Mouse (Mus musculus): Measurements from ENCODE around the gene Spata19.

Gene Spata19

DNA sequence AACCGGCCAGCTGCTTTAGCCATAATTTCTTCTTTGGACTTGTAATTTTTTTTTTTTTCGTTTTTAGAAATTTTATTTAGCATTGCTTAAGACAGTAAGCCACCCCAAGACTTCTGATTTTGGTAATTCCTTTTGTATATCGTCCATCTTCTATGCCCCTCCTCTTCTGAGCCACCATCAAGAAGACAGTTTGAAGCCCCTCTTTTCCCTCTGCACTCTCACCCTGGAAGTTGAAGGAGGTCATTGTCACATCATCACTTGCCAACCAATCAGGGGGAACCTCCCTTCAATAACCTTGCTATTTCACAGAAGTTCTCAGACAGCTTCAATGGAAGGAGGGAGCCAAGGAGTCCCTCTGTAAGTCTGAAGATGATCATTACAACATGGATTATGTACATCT is at the start of gene Spata19:
Spata19 (plus strand) TSS at position 301 of the 400 bp plus-strand sequence.
- no peak for DNase-seq

DNA sequence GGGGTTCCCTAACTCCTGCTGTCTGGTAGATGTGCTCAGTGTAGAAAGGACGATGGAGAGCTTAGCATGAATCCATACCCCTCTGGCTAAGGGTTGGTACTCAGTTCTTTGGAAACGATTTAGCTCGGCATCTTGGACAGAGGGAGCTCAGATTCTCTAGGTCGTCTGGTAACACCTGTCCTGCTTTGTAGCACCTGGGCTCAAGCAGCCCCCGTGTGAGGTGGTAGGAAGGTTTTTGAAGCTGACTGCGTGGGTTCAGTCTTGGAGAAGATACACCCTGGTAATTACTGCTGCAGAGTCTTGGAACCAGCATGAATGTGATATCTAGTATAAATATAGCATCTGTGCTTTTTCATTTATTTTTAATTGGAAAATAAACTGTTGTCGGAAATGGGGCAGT is 43.5 kb upstream of the Spata19 start:
- DNase-seq = no peak

DNA sequence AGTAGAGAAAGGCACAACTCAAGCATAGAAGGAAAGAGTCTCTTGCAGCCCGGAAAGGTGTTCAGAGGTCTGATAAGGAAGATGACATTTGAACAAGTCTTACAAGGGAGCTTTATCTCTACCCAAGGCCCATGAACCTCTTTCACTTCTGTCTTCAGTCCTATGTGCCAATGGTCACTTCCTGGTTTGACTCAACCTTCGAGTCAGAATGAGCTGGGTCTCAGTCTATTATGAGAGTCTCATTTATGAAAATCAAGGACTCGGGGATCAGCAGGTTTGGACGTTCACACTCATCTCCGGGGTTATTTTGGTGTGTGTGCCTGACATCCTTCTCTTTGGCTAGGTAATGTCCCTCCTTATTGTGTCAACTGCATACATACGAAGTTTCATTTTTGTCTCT is 38.7 kb upstream of the Spata19 start:
- DNase-seq = no peak

DNA sequence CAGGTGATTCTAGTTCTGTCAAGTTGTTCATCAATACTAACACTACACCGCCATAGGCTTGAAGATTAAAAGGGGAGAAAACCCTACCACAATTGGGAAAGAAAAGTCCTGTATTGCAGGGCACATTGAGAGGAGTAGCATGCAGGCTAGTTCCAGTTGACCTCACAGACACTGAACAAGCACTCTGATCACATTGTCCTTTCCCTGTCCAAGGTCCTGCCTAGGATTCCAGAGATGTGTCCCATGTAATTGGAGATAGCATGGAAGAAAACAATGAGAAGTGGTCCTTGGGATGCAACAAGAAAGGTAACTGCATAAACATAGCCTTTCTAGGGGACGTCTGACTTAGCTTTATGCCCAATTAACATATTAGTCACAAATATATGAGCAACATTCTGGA is 29.4 kb upstream of the Spata19 start:
- no peak for DNase-seq

DNA sequence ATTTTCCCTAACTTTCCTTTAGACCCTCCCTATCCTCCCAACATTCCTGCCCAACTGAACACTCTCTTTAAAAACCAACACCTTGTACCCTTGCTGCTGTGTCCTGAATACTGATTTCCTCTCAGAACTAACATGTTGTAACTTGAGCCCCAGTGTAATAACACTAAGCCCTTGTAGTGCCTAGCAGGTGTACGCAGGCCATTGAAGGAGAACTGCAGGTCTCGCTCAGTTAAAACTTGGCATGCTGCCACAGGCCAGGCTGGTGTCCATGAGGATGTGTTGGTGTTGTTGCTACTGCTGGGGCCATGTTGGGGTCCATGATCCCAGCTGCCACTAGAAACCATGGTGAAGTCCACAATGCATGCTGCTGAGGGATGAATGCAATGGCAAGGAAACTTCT is 27.5 kb upstream of the Spata19 start:
- DNase-seq = no peak

DNA sequence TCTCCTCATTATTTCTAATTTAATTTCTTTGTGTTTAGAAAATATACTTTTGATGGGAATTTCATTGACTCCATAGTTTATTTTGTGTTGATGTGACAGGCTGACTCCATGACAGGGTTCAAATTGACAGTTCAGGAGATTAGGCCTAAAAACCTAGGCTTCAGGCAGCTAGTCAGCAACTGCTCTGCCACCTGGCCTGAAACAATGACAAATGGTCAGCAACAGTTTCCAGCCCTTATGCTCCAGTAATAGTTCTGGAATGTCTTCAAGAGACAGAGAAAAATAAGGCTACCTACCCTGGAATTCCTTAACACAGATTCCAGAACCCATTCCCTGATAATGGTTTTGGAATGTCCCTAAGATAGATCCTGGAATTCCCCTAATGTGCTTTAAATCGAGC is 20.9 kb upstream of the Spata19 start:
- peak; percentile 71 for DNase-seq

DNA sequence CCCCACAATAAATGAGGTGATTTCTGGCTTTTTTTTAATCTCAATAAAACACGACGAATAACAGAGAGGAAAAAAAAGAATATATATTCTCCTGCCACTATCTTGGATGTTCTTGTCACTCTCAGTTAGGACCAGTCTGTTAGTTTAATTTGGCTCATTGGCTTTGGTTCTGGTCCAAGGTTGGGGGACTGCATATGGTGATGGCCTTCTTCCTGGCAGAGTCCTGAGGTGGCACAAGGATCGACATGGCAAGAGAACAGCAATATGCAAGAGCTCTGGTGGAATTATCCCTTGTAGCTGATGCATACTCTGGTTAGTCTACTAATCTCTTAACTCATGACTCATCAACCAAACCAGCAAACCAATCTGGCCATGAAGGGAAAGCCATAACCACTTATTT is 9.6 kb upstream of the Spata19 start:
- peak; percentile 84 for DNase-seq

DNA sequence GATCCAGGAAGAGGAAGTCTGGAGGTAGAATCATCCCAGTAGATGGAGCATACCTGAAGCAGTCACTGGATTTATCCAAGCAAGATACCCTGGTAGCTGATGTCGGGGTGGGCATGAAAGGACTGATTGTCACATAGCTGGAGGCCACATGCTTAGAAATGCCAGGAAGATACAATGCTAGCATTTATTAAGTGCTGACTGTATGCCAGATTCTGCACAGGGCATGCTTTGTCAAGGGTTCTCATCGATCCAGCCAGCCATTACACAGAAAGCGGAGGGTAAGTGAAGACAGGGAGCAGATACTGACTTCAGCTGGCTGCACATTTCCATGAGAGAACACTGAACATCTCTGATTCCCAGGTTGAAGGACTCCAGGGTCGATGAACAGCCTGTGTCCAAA is 4.6 kb downstream of the Spata19 start:
- DNase-seq = no peak

DNA sequence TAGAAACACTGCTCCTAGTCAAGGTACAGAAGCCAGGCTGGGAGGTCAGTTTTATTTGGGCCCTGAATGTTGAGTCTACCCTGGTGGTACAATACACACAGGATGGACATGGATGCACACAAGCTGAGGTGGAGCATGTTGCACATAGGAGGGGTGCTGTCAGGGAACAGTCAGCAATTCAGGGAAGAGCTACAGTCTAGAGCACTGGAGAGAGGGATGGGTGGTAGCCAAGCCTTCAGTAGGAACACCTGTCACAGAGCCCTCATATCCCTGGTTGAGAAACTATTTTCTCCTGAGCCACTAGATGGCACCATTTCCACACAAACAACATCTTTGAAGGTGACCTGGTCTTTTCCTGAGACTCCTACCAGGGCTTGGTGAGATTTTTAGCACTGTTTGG is 13.1 kb downstream of the Spata19 start:
- peak; percentile 87 for DNase-seq

DNA sequence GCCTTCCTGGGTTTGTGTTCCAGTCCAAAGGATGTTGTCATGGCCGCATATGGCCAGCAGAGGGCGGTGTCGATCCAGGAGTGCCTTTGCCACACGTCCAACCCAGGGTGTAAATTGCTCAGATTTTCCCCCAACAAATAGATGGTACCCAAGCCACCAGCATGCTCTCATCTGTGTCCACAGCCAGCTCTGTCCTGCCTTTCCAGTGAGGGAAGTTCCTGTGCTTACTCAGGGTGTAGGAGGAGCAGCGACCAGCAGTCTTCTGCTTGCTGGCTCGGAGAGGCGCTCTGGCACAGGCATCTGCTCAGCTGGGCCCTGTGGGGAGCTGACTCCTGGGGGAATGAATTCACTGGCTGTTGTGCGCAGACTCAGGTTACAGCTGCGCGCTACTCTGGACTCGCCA is 17.5 kb downstream of the Spata19 start:
- peak; percentile 66 for DNase-seq

DNA sequence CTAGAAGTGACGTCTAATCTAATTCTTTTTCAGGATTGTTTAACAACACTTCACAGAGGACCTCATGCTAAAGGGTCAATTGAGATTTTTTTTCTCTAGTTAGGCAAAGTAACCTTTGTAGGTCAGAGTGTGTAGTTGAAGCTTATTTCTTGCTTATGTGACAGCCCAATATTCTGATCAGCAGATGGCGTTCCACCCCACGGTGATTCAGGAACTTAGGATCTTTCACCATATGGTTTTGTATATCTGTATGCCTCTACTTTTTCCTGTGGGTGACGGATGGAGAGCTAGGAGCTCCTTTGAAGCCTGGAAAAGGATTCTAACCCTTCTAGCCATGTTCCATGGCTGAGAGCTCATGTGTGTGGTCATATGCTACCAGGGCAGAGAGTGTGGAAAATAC is 27.9 kb downstream of the Spata19 start:
- DNase-seq = no peak

DNA sequence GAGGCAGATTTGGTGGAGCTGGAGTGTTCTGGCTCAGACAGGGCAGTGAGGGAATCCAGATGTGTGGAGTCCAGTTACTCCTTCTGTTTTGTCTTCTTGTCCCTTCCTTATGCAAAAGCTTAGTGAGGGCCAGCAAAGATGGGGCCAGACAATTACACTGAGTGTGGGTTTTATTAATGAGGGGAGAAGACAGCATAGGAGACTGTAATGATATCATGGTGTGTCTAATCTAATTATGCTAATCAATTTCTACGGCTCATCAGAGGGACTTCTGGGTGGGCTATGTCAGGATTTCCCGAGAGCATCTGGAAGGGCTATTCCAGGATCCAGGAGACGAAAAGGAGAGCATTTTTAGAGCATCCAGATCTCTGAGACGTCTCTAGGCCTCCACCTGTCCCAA is 32.0 kb downstream of the Spata19 start:
- no peak for DNase-seq

DNA sequence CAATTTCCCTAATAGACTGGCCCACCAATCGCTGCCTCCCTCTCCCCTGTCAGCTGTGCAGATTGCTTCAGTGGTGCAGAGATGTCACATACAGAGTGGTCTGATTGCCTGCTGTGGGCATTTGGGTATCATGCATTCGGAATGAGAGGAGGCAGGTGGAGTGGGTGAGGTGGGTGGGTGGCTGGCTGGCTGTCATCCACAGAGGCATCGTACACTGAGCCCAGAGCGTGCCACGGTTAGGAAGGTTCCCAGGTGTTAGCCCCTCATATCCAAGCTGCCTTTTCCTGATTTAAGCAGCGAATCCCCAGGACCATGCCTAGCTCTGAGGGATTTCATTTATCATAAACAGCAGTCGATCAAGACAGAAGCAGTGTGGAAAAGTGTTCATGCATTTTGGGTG is 36.7 kb downstream of the Spata19 start:
- no peak for DNase-seq

DNA sequence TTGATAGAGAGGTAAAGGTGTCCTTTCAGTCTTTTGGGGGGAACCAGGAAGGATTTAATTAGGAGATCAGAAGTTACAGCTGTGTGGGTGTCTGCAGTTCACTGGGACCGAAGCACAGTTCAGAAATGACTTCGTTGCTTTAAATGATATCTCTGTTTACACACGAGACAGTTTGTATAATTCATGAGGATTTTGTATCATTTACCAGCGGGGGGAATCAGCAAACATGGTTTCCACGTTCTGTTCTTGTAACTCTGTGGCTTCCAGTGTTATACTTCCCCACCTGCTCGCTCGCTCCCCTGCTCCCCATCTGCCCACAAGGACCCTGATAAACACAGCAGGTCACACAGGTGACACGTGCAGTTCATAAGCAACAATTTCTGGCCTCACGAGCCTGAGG is 39.3 kb downstream of the Spata19 start:
- DNase-seq = no peak

DNA sequence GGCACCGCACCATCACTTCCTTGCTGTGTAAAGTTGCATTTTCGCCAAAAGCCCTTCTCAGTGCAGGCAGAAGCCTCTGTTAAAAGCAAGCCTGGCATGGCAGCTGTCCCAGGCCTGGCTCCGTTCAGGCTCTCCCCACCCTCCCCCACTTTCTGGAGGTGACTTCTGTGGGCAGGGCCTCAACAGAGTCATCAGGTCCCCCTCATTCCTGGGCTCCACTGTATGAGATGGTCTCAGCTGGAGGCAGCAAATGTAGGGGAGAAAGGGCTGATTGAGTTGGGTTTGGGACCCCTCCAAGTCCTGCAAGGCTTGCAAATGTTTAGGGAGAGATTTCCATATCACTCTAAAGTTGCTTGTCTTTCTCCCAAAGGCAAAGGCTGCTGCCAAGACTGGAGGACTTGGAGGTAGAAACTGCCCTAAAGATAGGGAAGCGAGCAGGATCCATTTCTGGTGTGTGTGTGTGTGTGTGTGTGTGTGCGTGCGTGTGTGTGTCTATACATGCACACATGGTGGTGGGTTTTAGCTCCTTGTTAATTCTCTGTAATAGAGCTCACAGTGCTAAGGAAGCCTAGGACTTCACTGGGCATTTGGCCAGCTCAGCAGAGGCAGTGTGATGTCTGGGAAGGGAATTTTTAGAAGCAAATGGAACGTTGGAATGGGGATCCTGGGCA is 40.9 kb downstream of the Spata19 start:
- DNase-seq = no peak

DNA sequence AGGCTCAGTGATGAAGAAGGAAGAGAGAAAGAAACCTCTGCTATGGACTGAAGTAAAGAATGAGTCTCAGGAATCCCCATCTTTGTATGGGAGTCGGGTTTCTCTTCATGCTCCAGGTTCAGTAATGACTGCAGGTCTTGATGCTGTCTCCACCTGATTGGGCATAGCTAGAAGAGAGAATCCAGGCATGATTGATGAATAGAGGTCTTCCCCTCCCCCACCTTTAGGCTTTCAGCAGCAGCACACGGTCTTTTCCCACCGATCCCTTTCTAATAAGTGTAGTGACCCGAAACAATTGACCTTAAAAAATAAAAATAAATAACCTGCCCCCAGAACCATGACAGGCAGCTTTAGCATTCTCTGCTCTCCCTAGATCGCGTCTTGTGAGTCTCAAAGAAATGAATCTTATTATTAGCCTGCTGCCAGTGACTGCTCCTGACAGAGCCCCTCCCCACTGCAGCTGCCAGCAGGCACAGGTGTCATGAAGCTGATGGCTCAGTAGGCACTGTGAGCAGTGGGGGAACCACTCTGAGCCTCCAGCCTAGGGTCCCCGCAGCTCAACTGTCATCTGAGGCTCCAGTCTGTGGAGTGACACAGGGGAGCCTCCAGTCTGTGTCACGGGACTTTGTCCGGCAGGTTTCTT is 53.3 kb downstream of the Spata19 start:
- DNase-seq = no peak
